Mouse (Mus musculus) MEL (cell line): ENCODE data around the gene 1700022I11Rik. TPM values are rescaled to one million over a fixed set of nuclear protein-coding genes. Genes with fewer than 3 reads are reported as not detected.

Experiments
- DNase-seq: peaks from one replicate; pipeline ENCODE4 v3.0.0; 2011; ENCODE audit warnings: low read depth, low spot score
- H3K27ac ChIP-seq: 2 replicates; pipeline ENCODE4 v1.5.1; 2012; ENCODE audit warnings: low read depth, mild to moderate bottlenecking, control low read depth, low read length, moderate library complexity; ENCODE audit not compliant: control insufficient read depth
- H3K27me3 ChIP-seq, 2 experiments: fragments of 150-350 bp in 1 of 2; sonication (generic) in 1 of 2; 2 replicates each; pipeline ENCODE4 v1.6.1; 2012; ENCODE audit warnings: low read length in 2 of 2, mild to moderate bottlenecking in 2 of 2, improper control_type of control experiment in 1 of 2, moderate library complexity in 1 of 2; ENCODE audit not compliant: insufficient read depth in 2 of 2, control insufficient read depth in 1 of 2
- H3K36me3 ChIP-seq, 2 experiments: 2 replicates each; pipeline ENCODE4 v1.6.1; 2012 to 2014; ENCODE audit warnings: low read length in 2 of 2, improper control_type of control experiment in 1 of 2, inconsistent platforms in 1 of 2, mild to moderate bottlenecking in 1 of 2; ENCODE audit not compliant: insufficient read depth in 2 of 2, control insufficient read depth in 1 of 2
- H3K4me1 ChIP-seq, 2 experiments: fragments of 150-350 bp in 1 of 2; sonication (generic) in 1 of 2; 2 replicates each; pipeline ENCODE4 v1.6.1; 2012; ENCODE audit warnings: low read length in 2 of 2, improper control_type of control experiment in 1 of 2, mild to moderate bottlenecking in 1 of 2; ENCODE audit not compliant: insufficient read depth in 2 of 2, control insufficient read depth in 1 of 2
- H3K4me3 ChIP-seq, 2 experiments: fragments of 150-350 bp in 1 of 2; sonication (generic) in 1 of 2; 2 replicates each; pipeline ENCODE4 v1.5.1; 2012; ENCODE audit warnings: low read depth in 2 of 2, low read length in 2 of 2, mild to moderate bottlenecking in 2 of 2, moderate library complexity in 2 of 2, control low read depth in 1 of 2, improper control_type of control experiment in 1 of 2; ENCODE audit not compliant: control insufficient read depth in 1 of 2, insufficient read depth in 1 of 2
- H3K79me2 ChIP-seq: 2 replicates; pipeline ENCODE4 v1.6.1; 2012; ENCODE audit warnings: mild to moderate bottlenecking, low read length, moderate library complexity; ENCODE audit not compliant: control insufficient read depth, poor library complexity, insufficient read depth
- H3K9ac ChIP-seq: 2 replicates; pipeline ENCODE4 v1.6.1; 2012; ENCODE audit warnings: low read depth, mild to moderate bottlenecking, control low read depth, low read length, moderate library complexity; ENCODE audit not compliant: control insufficient read depth, poor library complexity, severe bottlenecking
- H3K9me3 ChIP-seq: fragments of 150-350 bp; sonication (generic); replicated peaks from 2 replicates; pipeline ENCODE4 v1.6.1; 2012; ENCODE audit warnings: mild to moderate bottlenecking, low read length, improper control_type of control experiment, moderate library complexity; ENCODE audit not compliant: insufficient read depth
- BHLHE40 ChIP-seq: IDR thresholded peaks from 2 replicates; pipeline ENCODE4 v1.6.1; 2012; ENCODE audit warnings: low read depth, mild to moderate bottlenecking, inconsistent platforms, low read length, improper control_type of control experiment, borderline replicate concordance
- EP300 ChIP-seq, 2 experiments: IDR thresholded peaks; 2 replicates each; pipeline ENCODE4 v1.6.1; 2011; ENCODE audit warnings: improper control_type of control experiment in 2 of 2, low read length in 2 of 2, low read depth in 1 of 2, mild to moderate bottlenecking in 1 of 2
- GABPA ChIP-seq: IDR thresholded peaks from 2 replicates; pipeline ENCODE4 v1.6.1; 2012; ENCODE audit warnings: low read depth, mild to moderate bottlenecking, inconsistent platforms, low read length, improper control_type of control experiment, moderate library complexity
- GATA1 ChIP-seq: IDR thresholded peaks from 2 replicates; pipeline ENCODE4 v1.6.1; 2011; ENCODE audit warnings: low read depth, low read length, improper control_type of control experiment
- KAT2A ChIP-seq: conservative IDR thresholded peaks from 2 replicates; pipeline ENCODE4 v1.6.1; 2012; ENCODE audit warnings: low read depth, low read length, improper control_type of control experiment, inconsistent platforms
- MAFK ChIP-seq: IDR thresholded peaks from 2 replicates; pipeline ENCODE4 v1.6.1; 2011; ENCODE audit warnings: low read depth, mild to moderate bottlenecking, low read length, improper control_type of control experiment, borderline replicate concordance
- MAX ChIP-seq: IDR thresholded peaks from 2 replicates; pipeline ENCODE4 v1.6.1; 2011; ENCODE audit warnings: low read length, improper control_type of control experiment
- MEF2A ChIP-seq: IDR thresholded peaks from 2 replicates; pipeline ENCODE4 v1.6.1; 2014; ENCODE audit warnings: low read depth, mild to moderate bottlenecking, inconsistent platforms, low read length, improper control_type of control experiment; ENCODE audit not compliant: poor library complexity, insufficient replicate concordance, severe bottlenecking; ENCODE audit errors: extremely low read depth
- MYB ChIP-seq: IDR thresholded peaks from 2 replicates; pipeline ENCODE4 v1.6.1; 2011; ENCODE audit warnings: mild to moderate bottlenecking, low read depth, low read length, improper control_type of control experiment
- MYC ChIP-seq: IDR thresholded peaks from 2 replicates; pipeline ENCODE4 v1.6.1; 2011; ENCODE audit warnings: low read depth, mild to moderate bottlenecking, low read length, improper control_type of control experiment, moderate library complexity
- POLR2A ChIP-seq, 2 experiments: IDR thresholded peaks; 2 replicates each; pipeline ENCODE4 v1.6.1; 2011 to 2012; ENCODE audit warnings: low read length in 2 of 2, mild to moderate bottlenecking in 2 of 2, control low read depth in 1 of 2, improper control_type of control experiment in 1 of 2, low read depth in 1 of 2, moderate library complexity in 1 of 2; ENCODE audit not compliant: control insufficient read depth in 1 of 2, insufficient read depth in 1 of 2, poor library complexity in 1 of 2
- POLR2AphosphoS2 ChIP-seq: IDR thresholded peaks from 2 replicates; pipeline ENCODE4 v1.6.1; 2011; ENCODE audit warnings: low read length, improper control_type of control experiment
- POLR2AphosphoS5 ChIP-seq: IDR thresholded peaks from 2 replicates; pipeline ENCODE4 v1.6.1; 2012; ENCODE audit warnings: low read depth, borderline replicate concordance, mild to moderate bottlenecking, inconsistent platforms, low read length, moderate library complexity, mixed read lengths
- RCOR1 ChIP-seq: IDR thresholded peaks from 2 replicates; pipeline ENCODE4 v1.6.1; 2012; ENCODE audit warnings: low read depth, mild to moderate bottlenecking, inconsistent platforms, low read length, improper control_type of control experiment
- SIN3A ChIP-seq: IDR thresholded peaks from 2 replicates; pipeline ENCODE4 v1.6.1; 2012; ENCODE audit warnings: low read length, improper control_type of control experiment, inconsistent platforms
- TAL1 ChIP-seq: IDR thresholded peaks from 2 replicates; pipeline ENCODE4 v1.6.1; 2012; ENCODE audit warnings: mild to moderate bottlenecking, inconsistent platforms, low read length, moderate library complexity, mixed read lengths
- TCF12 ChIP-seq: IDR thresholded peaks from 2 replicates; pipeline ENCODE4 v1.6.1; 2014; ENCODE audit warnings: low read depth, mild to moderate bottlenecking, inconsistent platforms, low read length, improper control_type of control experiment, moderate library complexity
- UBTF ChIP-seq: IDR thresholded peaks from 2 replicates; pipeline ENCODE4 v1.6.1; 2012; ENCODE audit warnings: low read depth, mild to moderate bottlenecking, inconsistent platforms, low read length, improper control_type of control experiment, moderate library complexity, borderline replicate concordance; ENCODE audit not compliant: insufficient read depth
- USF1 ChIP-seq: IDR thresholded peaks from 2 replicates; pipeline ENCODE4 v1.6.1; 2014; ENCODE audit warnings: low read depth, mild to moderate bottlenecking, inconsistent platforms, low read length, improper control_type of control experiment, moderate library complexity
- USF2 ChIP-seq, 2 experiments: IDR thresholded peaks; 2 replicates each; pipeline ENCODE4 v1.6.1; 2011 to 2012; ENCODE audit warnings: improper control_type of control experiment in 2 of 2, low read length in 2 of 2, borderline replicate concordance in 1 of 2, inconsistent platforms in 1 of 2, low read depth in 1 of 2, mild to moderate bottlenecking in 1 of 2; ENCODE audit not compliant: insufficient read depth in 1 of 2
- polyA plus RNA-seq, 2 experiments: library from polyadenylated mRNA; stranded (reverse) in 1 of 2; unstranded in 1 of 2; fragments of >175 nt in 1 of 2; fragments of >200 nt in 1 of 2; gene quantifications; 2 replicates each; pipeline versions ENCODE4 v1.2.1 to v1.2.4; 2012; ENCODE audit warnings: low replicate concordance in 2 of 2, low read depth in 1 of 2; ENCODE audit not compliant: insufficient read length in 2 of 2, insufficient read depth in 1 of 2, missing spikeins in 1 of 2
- total RNA-seq: library from RNA; depleted of rRNA; stranded (reverse); fragments of 300-350 nt; gene quantifications from 2 replicates; pipeline ENCODE4 v1.2.3, GENCODE M21; 2012

The 1700022I11Rik gene
- total and polyA plus RNA-seq, 3 experiments: 0.39 to 0.54 TPM; not detected in 1

DNA sequence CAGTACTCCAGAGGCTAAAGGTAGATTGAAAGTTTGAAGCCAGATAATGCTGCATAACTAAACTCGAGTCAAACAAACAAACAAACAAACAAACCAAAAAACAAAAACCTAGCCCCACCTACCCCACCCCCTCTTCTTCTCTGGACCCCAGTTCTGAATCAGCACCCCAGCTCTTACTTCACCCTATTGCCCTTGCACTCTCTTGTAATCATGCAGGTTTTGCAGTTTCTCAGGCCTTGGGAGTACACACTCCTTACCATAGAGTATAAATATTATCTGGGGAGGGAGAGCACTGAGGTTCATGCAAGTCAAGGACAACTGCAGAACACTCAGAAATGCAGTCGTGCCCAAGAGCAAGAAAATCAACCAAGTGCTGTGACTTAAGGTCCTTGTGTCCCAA, 31.9 kb downstream of the 1700022I11Rik start:
- no peak overlapping the region for H3K27ac ChIP-seq
- H3K4me1 ChIP-seq: peaks cover 3 to 13% of the 10 kb centered on the region in 2 experiments; a peak in 3 of 4 replicates
- H3K79me2 ChIP-seq: peaks cover 32% of the 10 kb centered on the region
- peaks cover 7 to 25% of the 10 kb centered on the region in 2 experiments for H3K36me3 ChIP-seq
- no peak overlapping the region; a peak in 1 of 4 replicates for H3K4me3 ChIP-seq
- TF ChIP-seq MYB: no peak
- no peak for TF ChIP-seq KAT2A
- TF ChIP-seq EP300 (IDR thresholded peaks at IDR 0.05; ENCODE audit: low read depth in 1 of 2, low read length in 2 of 2): no peak
- TF ChIP-seq USF2 (IDR thresholded peaks at IDR 0.05; ENCODE audit: borderline replicate concordance in 1 of 2, insufficient read depth in 1 of 2, low read depth in 1 of 2, low read length in 2 of 2): no peak
- TF ChIP-seq TAL1: no peak
- TF ChIP-seq SIN3A: no peak
- no peak for TF ChIP-seq MEF2A
- TF ChIP-seq TCF12: no peak
- TF ChIP-seq UBTF: no peak
- no peak for TF ChIP-seq POLR2A (IDR thresholded peaks at IDR 0.05; ENCODE audit: control insufficient read depth in 1 of 2, insufficient read depth in 1 of 2, low read depth in 1 of 2, low read length in 2 of 2, poor library complexity in 1 of 2)
- no peak for TF ChIP-seq MAFK
- no peak for TF ChIP-seq GATA1
- no peak for TF ChIP-seq POLR2AphosphoS5
- TF ChIP-seq USF1: no peak
- TF ChIP-seq POLR2AphosphoS2: no peak
- TF ChIP-seq MAX: no peak
- TF ChIP-seq RCOR1: no peak
- TF ChIP-seq GABPA: no peak
- no peak for TF ChIP-seq MYC
- TF ChIP-seq, all 39 proteins: peak for 0
- no peak for DNase-seq
- Histone ChIP-seq H3K9me3 (no peaks in the 10 kb centered on the region), H3K9ac (no peak overlapping the region; the same call in 1 of the 2 replicates), H3K27me3 (no peaks in the 10 kb centered on the region)

DNA sequence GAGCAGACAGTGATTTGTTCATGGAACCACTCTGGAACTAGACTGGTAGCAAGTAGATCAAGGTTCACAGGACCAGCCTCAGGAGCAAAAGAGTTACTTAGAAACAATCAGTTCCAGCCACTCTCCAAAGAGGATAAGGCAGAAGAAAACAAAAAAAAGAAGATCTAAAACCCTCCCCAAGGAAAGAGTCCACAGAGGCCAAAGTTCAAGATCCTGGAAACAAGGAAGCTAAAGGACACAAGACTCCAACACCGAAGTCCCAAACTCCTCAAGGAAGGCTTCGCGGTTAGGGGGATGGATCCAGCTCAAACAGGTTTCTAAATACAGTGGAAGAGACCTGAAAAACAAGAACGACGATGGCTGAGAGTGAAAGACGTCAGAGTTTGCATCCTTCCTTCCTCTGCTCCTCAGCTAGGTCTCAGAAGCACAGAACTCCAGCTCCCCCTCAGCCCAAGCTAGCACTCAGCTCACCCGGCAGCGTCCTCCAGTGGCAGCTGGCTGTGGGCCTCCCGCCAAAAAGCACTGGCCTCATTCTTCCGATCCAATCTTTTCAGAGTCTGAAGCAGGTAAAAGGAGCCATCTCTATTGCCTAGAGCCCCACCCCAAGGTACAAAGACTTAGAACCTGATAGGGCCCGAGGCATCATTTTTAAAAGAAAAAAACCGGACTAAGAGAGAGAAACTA, 33.5 kb downstream of the 1700022I11Rik start:
- Histone ChIP-seq H3K36me3 (peaks cover 2 to 15% of the 10 kb centered on the region in 2 experiments; a peak in 2 of 4 replicates), H3K4me1 (peaks cover 3 to 10% of the 10 kb centered on the region in 2 experiments; a peak in 3 of 4 replicates), H3K9ac (no peak overlapping the region), H3K9me3 (no peaks in the 10 kb centered on the region), H3K27ac (no peak overlapping the region), H3K27me3 (no peaks in the 10 kb centered on the region), H3K4me3 (no peak overlapping the region), H3K79me2 (peaks cover 20% of the 10 kb centered on the region)
- no peak for TF ChIP-seq MAX
- no peak for TF ChIP-seq BHLHE40
- TF ChIP-seq GABPA: no peak
- no peak for DNase-seq
